Mouse (Mus musculus) liver, embryonic 15.5 days (tissue): ENCODE measurements around the gene Litaf. TPM values are rescaled to one million over a fixed set of nuclear protein-coding genes. Genes with fewer than 3 reads are reported as not detected.

Experiments used
- ATAC-seq: fragments of 200-750 bp; cut with Nextera tagmentation; 2 replicates; pipeline ENCODE4 v1.8.0; 2017; ENCODE audit warnings: moderate number of reproducible peaks, mild to moderate bottlenecking, moderate library complexity; ENCODE audit not compliant: insufficient read depth
- H3K27ac ChIP-seq: fragments of 300-500 bp; sonication (generic); replicated peaks from 2 replicates; pipeline ENCODE4 v1.5.1; 2015; ENCODE audit warnings: mild to moderate bottlenecking, inconsistent platforms
- H3K27me3 ChIP-seq: fragments of 300-500 bp; sonication (generic); 2 replicates; pipeline ENCODE4 v1.6.1; 2015; ENCODE audit warnings: mild to moderate bottlenecking, inconsistent platforms
- H3K36me3 ChIP-seq: fragments of 300-500 bp; sonication (generic); replicated peaks from 2 replicates; pipeline ENCODE4 v1.6.1; 2015; ENCODE audit warnings: moderate library complexity, mild to moderate bottlenecking, inconsistent platforms
- H3K4me1 ChIP-seq: fragments of 300-500 bp; sonication (generic); replicated peaks from 2 replicates; pipeline ENCODE4 v1.6.1; 2015; ENCODE audit warnings: inconsistent platforms
- H3K4me2 ChIP-seq: fragments of 300-500 bp; sonication (generic); 2 replicates; pipeline ENCODE4 v1.6.1; 2015; ENCODE audit warnings: moderate library complexity, mild to moderate bottlenecking, inconsistent platforms
- H3K4me3 ChIP-seq: fragments of 300-500 bp; sonication (generic); replicated peaks from 2 replicates; pipeline ENCODE4 v1.5.1; 2015; ENCODE audit warnings: mild to moderate bottlenecking, inconsistent platforms
- H3K9ac ChIP-seq: fragments of 300-500 bp; sonication (generic); 2 replicates; pipeline ENCODE4 v1.6.1; 2015; ENCODE audit warnings: moderate library complexity, mild to moderate bottlenecking, inconsistent platforms
- H3K9me3 ChIP-seq: fragments of 300-500 bp; sonication (generic); replicated peaks from 2 replicates; pipeline ENCODE4 v1.6.1; 2016; ENCODE audit warnings: inconsistent platforms
- WGBS: fragments of 180-500 bp; shearing (Covaris S2); methylation state at CpG from one replicate; pipeline ENCODE4 v1.1.7; 2015; ENCODE audit warnings: mixed read lengths; ENCODE audit not compliant: insufficient replicate concordance; 5-methylcytosine and 5-hydroxymethylcytosine counted together
- polyA plus RNA-seq: library from polyadenylated mRNA; unstranded; fragments of >200 nt; fragmentation: Nextera tagmentation; extraction: Ambion mirVana; gene quantifications from 2 replicates; pipeline ENCODE4 v1.2.1, GENCODE M21; 2015

The Litaf gene
- polyA plus RNA-seq: 39.3 and 44.5 TPM in 2 replicates

- peaks cover 60% of the 10 kb centered on the region for H3K27me3 ChIP-seq
- peak within 1 kb of the TSS; percentile 93 for H3K4me2 ChIP-seq
- peaks cover 29% of the 10 kb centered on the region for H3K4me1 ChIP-seq
- under 1% methylated on average over 77 of the region's 78 CpGs for WGBS
- peak; percentile 91 for ATAC-seq
- peak within 1 kb of the TSS; percentile 42 for H3K9ac ChIP-seq
- H3K27ac ChIP-seq: 0 out of 2 replicates have a peak within 1 kb of the TSS, but pooled peaks have one; percentile 33
- peak within 1 kb of the TSS; percentile 64 for H3K4me3 ChIP-seq
- H3K36me3 ChIP-seq: no peaks in the 10 kb centered on the region
- no peaks in the 10 kb centered on the region for H3K9me3 ChIP-seq
Observed at GRCm38 (mm10) chr16:11066029-11066832, at the start of gene Litaf. Gene Litaf (minus strand): TSS chr16:11066157.

GRCm38 (mm10) chr16:11109198-11109740 is 43.3 kb upstream of the Litaf start:
- H3K9me3 ChIP-seq: no peaks in the 10 kb centered on the region
- 72% methylated on average over 4 of the region's 4 CpGs for WGBS
- no peak for ATAC-seq

DNA sequence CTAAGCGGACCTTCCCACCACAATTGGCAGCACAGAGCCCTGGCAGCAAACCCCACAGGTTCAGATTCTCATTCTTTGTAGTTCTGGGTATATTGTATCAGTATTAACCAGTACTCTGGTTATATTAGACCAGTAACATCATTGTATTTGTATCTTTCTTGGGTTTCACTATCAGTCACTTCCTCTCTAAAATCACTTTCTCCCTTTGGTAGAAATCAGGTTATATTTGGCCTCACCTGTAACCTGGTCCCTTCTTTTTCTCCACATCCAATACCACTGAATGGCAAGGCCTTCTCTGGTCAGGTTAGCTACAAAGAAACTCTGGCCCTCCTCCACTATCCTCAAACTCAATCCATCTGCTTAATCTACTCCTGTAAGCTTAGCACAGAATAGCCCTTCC is 38.9 kb upstream of the Litaf start:
- H3K27me3 ChIP-seq: no peaks in the 10 kb centered on the region
- no peak overlapping the region for H3K27ac ChIP-seq
- no peak for ATAC-seq
- H3K9me3 ChIP-seq: no peaks in the 10 kb centered on the region
- peaks cover 19% of the 10 kb centered on the region; the same call in 1 of the 2 replicates for H3K36me3 ChIP-seq
- H3K9ac ChIP-seq: no peak overlapping the region
- no peak overlapping the region for H3K4me3 ChIP-seq
- WGBS: 65% methylated on average over 1 of the region's 1 CpGs
- H3K4me2 ChIP-seq: no peak overlapping the region
- no peaks in the 10 kb centered on the region for H3K4me1 ChIP-seq

More at GRCm38 (mm10) chr16:11109198-11109740, 43.3 kb upstream of the Litaf start:
- no peak overlapping the region for H3K9ac ChIP-seq
- no peaks in the 10 kb centered on the region for H3K27me3 ChIP-seq
- no peak overlapping the region for H3K4me2 ChIP-seq
- no peak overlapping the region for H3K4me3 ChIP-seq
- H3K4me1 ChIP-seq: no peaks in the 10 kb centered on the region
- H3K27ac ChIP-seq: no peak overlapping the region
- H3K36me3 ChIP-seq: peaks cover 5% of the 10 kb centered on the region; the same call in 1 of the 2 replicates

GRCm38 (mm10) chr16:11097301-11097700 is 31.3 kb upstream of the Litaf start:
- Histone ChIP-seq H3K9me3 (no peaks in the 10 kb centered on the region), H3K36me3 (peaks cover 24% of the 10 kb centered on the region), H3K4me3 (no peak overlapping the region), H3K4me1 (peaks cover 6% of the 10 kb centered on the region; the same call in 1 of the 2 replicates), H3K27me3 (no peaks in the 10 kb centered on the region), H3K4me2 (no peak overlapping the region), H3K27ac (no peak overlapping the region), H3K9ac (no peak overlapping the region)
- ATAC-seq: no peak
- 81% methylated on average over 3 of the region's 3 CpGs for WGBS

- Histone ChIP-seq H3K36me3 (peaks cover 44% of the 10 kb centered on the region), H3K4me2 (no peak overlapping the region), H3K27ac (no peak overlapping the region), H3K27me3 (no peaks in the 10 kb centered on the region), H3K4me3 (no peak overlapping the region), H3K9me3 (no peaks in the 10 kb centered on the region), H3K9ac (no peak overlapping the region), H3K4me1 (peaks cover 6% of the 10 kb centered on the region; the same call in 1 of the 2 replicates)
- WGBS: 62% methylated on average over 13 of the region's 13 CpGs
- no peak for ATAC-seq
Observed at GRCm38 (mm10) chr16:11093717-11094386, 27.9 kb upstream of the Litaf start.

DNA sequence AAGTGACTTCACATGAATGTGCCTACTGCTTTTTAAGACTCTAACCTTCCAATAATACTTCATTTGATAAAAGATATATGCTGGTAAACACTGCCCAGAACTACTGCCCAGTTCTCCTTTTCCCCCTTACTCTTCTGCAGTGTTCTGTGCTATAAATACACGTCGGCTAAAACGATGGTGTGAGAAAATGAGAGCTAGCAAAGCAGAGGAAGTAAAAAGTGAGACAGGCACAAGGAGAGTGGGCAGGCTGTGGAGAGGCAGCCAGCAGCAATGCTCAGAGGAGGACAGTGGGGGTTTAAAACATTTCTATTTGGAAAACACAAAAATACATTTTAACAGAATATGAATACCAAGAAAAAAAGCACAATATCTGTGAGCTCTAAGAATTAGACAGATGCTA is 26.6 kb upstream of the Litaf start:
- no peak for ATAC-seq
- Histone ChIP-seq H3K9me3 (no peaks in the 10 kb centered on the region), H3K27ac (no peak overlapping the region), H3K4me1 (peaks cover 6% of the 10 kb centered on the region; the same call in 1 of the 2 replicates), H3K9ac (no peak overlapping the region), H3K36me3 (peaks cover 57% of the 10 kb centered on the region), H3K4me3 (no peak overlapping the region), H3K4me2 (no peak overlapping the region), H3K27me3 (no peaks in the 10 kb centered on the region)
- WGBS: 37% methylated on average over 3 of the region's 3 CpGs

GRCm38 (mm10) chr16:11092061-11092460 is 26.1 kb upstream of the Litaf start:
- peaks cover 6% of the 10 kb centered on the region; the same call in 1 of the 2 replicates for H3K4me1 ChIP-seq
- H3K9ac ChIP-seq: no peak overlapping the region
- H3K36me3 ChIP-seq: peaks cover 62% of the 10 kb centered on the region
- no peak overlapping the region for H3K4me2 ChIP-seq
- H3K9me3 ChIP-seq: no peaks in the 10 kb centered on the region
- no peaks in the 10 kb centered on the region for H3K27me3 ChIP-seq
- no peak for ATAC-seq
- WGBS: 54% methylated on average over 4 of the region's 4 CpGs
- H3K4me3 ChIP-seq: no peak overlapping the region
- no peak overlapping the region for H3K27ac ChIP-seq

DNA sequence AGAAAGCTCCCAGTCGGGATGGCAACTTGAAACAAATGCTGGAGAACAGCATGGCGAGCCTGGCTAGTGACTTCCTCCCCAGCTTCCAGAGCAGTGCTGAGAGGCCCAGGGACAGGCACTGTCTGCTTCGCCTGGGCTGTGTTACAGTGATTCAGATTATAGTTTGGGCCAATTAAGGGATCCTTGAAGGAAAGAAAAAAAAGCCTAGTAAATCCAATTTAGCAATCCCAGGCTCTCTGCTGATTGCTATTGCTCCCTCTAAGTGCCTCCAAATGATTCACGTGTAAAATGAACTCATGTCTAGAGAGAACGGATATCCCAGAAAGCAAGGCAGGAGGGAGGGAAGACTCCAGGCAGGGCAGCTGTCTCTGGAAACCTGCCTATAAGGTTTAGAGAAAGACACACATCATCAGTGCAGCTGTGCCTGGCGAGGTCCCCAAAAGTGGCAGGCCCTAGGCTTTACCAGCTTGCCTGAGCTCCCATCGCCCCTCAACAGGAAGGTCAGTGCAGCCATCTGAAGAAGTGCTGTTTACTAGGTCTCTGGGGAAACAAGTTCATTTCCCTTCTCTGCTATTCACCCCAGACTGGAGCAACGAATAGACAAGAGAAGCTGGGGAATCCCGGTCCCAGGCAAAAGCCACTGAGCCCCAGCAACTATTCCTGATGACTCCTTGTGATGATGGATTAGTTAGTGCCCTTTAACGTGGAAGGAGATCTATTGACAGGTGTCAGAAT is 25.0 kb upstream of the Litaf start:
- H3K9me3 ChIP-seq: no peaks in the 10 kb centered on the region
- H3K27ac ChIP-seq: no peak overlapping the region
- H3K36me3 ChIP-seq: peaks cover 67% of the 10 kb centered on the region
- H3K27me3 ChIP-seq: no peaks in the 10 kb centered on the region
- H3K4me3 ChIP-seq: no peak overlapping the region
- no peak overlapping the region for H3K4me2 ChIP-seq
- H3K4me1 ChIP-seq: peaks cover 6% of the 10 kb centered on the region; the same call in 1 of the 2 replicates
- ATAC-seq: no peak
- no peak overlapping the region for H3K9ac ChIP-seq
- WGBS: 68% methylated on average over 10 of the region's 10 CpGs

DNA sequence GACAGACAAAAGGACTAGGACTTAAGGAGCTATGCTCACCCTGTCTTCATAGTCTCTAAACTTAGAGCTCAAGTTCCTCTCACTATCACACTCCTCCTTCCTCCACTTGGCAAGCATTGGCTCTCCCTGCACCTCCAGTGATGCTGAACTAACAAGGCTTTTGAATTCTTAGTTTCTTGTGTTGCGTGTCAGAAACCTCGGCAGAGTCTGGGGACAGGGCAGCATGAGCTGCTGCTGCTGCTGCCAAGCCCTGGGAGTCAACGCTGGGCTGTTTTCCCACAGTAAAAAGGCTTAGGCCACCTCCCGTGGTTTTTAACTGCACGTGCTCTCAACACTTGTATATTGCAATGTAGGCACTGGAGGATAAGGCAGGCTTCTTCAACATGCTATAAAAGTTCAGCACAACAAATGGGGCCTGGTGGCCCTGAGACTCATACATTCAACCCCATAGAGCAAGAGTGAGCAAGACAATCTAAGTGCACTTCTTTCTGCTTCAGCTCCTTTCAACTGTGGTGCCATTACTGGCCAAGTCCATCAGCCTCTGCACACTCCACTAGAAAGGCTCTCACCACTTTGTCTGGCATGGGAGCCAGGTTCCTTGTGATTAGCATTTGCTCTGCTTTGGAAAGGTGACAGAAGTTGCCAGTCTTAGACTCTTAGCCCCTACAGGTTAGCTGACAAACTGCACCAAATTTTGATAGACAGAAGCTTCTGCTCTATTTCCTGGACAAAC is 21.1 kb upstream of the Litaf start:
- no peak overlapping the region for H3K4me2 ChIP-seq
- H3K9ac ChIP-seq: no peak overlapping the region
- H3K36me3 ChIP-seq: peaks cover 84% of the 10 kb centered on the region
- no peak overlapping the region for H3K4me3 ChIP-seq
- no peaks in the 10 kb centered on the region for H3K4me1 ChIP-seq
- no peaks in the 10 kb centered on the region for H3K27me3 ChIP-seq
- no peak overlapping the region for H3K27ac ChIP-seq
- no peaks in the 10 kb centered on the region for H3K9me3 ChIP-seq
- no peak for ATAC-seq
- 82% methylated on average over 5 of the region's 5 CpGs for WGBS

- Histone ChIP-seq H3K9ac (no peak overlapping the region), H3K27me3 (no peaks in the 10 kb centered on the region), H3K4me1 (no peaks in the 10 kb centered on the region), H3K36me3 (peaks cover 82% of the 10 kb centered on the region), H3K27ac (no peak overlapping the region), H3K9me3 (no peaks in the 10 kb centered on the region), H3K4me3 (no peak overlapping the region), H3K4me2 (no peak overlapping the region)
- 81% methylated on average over 3 of the region's 3 CpGs for WGBS
- no peak for ATAC-seq
Observed at GRCm38 (mm10) chr16:11086299-11086698, 20.3 kb upstream of the Litaf start.
